Mouse (Mus musculus) spleen, postnatal 4 days (tissue): Measurements from ENCODE around the gene Sclt1.
"Not testable (repeated sequence)": the region's sequence is repeated elsewhere in the genome, so short reads cannot be mapped to it uniquely, and the experiment has no call there.

Source experiments
- DNase-seq, 2 experiments: peaks; one replicate each; pipeline ENCODE4 v3.0.0; 2022; ENCODE audit warnings: low spot score in 2 of 2

Gene Sclt1

GRCm38 (mm10) chr3:41742278-41742934 is at the start of gene Sclt1, which contains the start of gene D3Ertd751e:
Gene Sclt1 (minus strand): TSS chr3:41742514.
Gene D3Ertd751e (plus strand): TSS chr3:41742611.
- DNase-seq, result peak; percentile 95 to 97

GRCm38 (mm10) chr3:41762091-41762490 is 19.8 kb upstream of the Sclt1 start:
- no peak for DNase-seq

- DNase-seq, result no peak
Measured at GRCm38 (mm10) chr3:41754556-41754955, 12.2 kb upstream of the Sclt1 start.

GRCm38 (mm10) chr3:41743436-41743835 is 1.1 kb upstream of the Sclt1 start:
- DNase-seq, result no peak

GRCm38 (mm10) chr3:41741601-41742277 is 575 bp downstream of the Sclt1 start:
- no peak for DNase-seq

GRCm38 (mm10) chr3:41695681-41696080 is 46.6 kb downstream of the Sclt1 start:
- DNase-seq, result no peak

GRCm38 (mm10) chr3:41692440-41693142 is 49.7 kb downstream of the Sclt1 start:
- no peak for DNase-seq

GRCm38 (mm10) chr3:41690114-41690640 is 52.1 kb downstream of the Sclt1 start:
- DNase-seq, result not testable (repeated sequence)

GRCm38 (mm10) chr3:41686396-41686795 is 55.9 kb downstream of the Sclt1 start:
- no peak for DNase-seq

GRCm38 (mm10) chr3:41682084-41682483 is 60.2 kb downstream of the Sclt1 start:
- no peak for DNase-seq

GRCm38 (mm10) chr3:41676648-41677047 is 65.7 kb downstream of the Sclt1 start:
- no peak for DNase-seq

GRCm38 (mm10) chr3:41674778-41675177 is 67.5 kb downstream of the Sclt1 start:
- DNase-seq, result no peak

GRCm38 (mm10) chr3:41655642-41656041 is 86.7 kb downstream of the Sclt1 start:
- no peak for DNase-seq

- DNase-seq, result no peak
Measured at GRCm38 (mm10) chr3:41620971-41621370, 121.3 kb downstream of the Sclt1 start.

GRCm38 (mm10) chr3:41618488-41618887 is 123.8 kb downstream of the Sclt1 start:
- no peak for DNase-seq

- DNase-seq, result no peak
Measured at GRCm38 (mm10) chr3:41618036-41618435, 124.3 kb downstream of the Sclt1 start.

- no peak for DNase-seq
Measured at GRCm38 (mm10) chr3:41614230-41614985, 127.9 kb downstream of the Sclt1 start.

- no peak for DNase-seq
Measured at GRCm38 (mm10) chr3:41613706-41614105, 128.6 kb downstream of the Sclt1 start.

- DNase-seq, result no peak
Measured at GRCm38 (mm10) chr3:41612211-41612610, 130.1 kb downstream of the Sclt1 start.

- peak in 1 of 2 experiments; percentile 52 for DNase-seq
Measured at GRCm38 (mm10) chr3:41609071-41609470, 133.2 kb downstream of the Sclt1 start.

- DNase-seq, result peak in 1 of 2 experiments; percentile 52
Measured at GRCm38 (mm10) chr3:41607467-41607866, 134.8 kb downstream of the Sclt1 start.

- DNase-seq, result peak in 1 of 2 experiments; percentile 47
Measured at GRCm38 (mm10) chr3:41607050-41607449, 135.3 kb downstream of the Sclt1 start.
